Mouse (Mus musculus) heart, adult 2 months (tissue): ENCODE measurements at regions not wholly inside any gene's neighbourhood (a gene's known extent, or its start where the extent isn't known, plus 50 kb on each side); places are given as distances from the start of the nearest gene placed in this dataset.

ENCODE experiments used
- DNase-seq, 2 experiments: peaks; one replicate each; pipeline ENCODE4 v3.0.0; 2021
- H3K27ac ChIP-seq: fragments of 200-600 bp; 2 replicates; pipeline ENCODE4 v1.8.1; 2022
- H3K27me3 ChIP-seq: fragments of 200-500 bp; 2 replicates; pipeline ENCODE4 v1.6.1; 2012; ENCODE audit warnings: mild to moderate bottlenecking, low read length, inconsistent platforms, mixed read lengths; ENCODE audit not compliant: control insufficient read depth, insufficient read depth
- H3K36me3 ChIP-seq: fragments of 200-500 bp; 2 replicates; pipeline ENCODE4 v1.6.1; 2012; ENCODE audit warnings: low read length, inconsistent platforms; ENCODE audit not compliant: control insufficient read depth, insufficient read depth
- H3K4me1 ChIP-seq: fragments of 200-500 bp; 2 replicates; pipeline ENCODE4 v1.6.1; 2011; ENCODE audit warnings: low read length; ENCODE audit not compliant: control insufficient read depth, insufficient read depth
- H3K4me3 ChIP-seq: fragments of 200-600 bp; 2 replicates; pipeline ENCODE4 v1.8.1; 2022
- H3K79me2 ChIP-seq: fragments of 200-500 bp; replicated peaks from 2 replicates; pipeline ENCODE4 v1.6.1; 2012; ENCODE audit warnings: mild to moderate bottlenecking, inconsistent platforms, low read length, moderate library complexity, mixed read lengths; ENCODE audit not compliant: control insufficient read depth, insufficient read depth
- H3K9ac ChIP-seq: fragments of 200-500 bp; 2 replicates; pipeline ENCODE4 v1.6.1; 2012; ENCODE audit warnings: low read depth, mild to moderate bottlenecking, control low read depth, inconsistent platforms, low read length, mixed read lengths
- CTCF ChIP-seq: fragments of 200-600 bp; IDR thresholded peaks from 2 replicates; pipeline ENCODE4 v1.8.1; 2022; ENCODE audit warnings: antibody characterized with exemption, mild to moderate bottlenecking, moderate library complexity
- EP300 ChIP-seq: fragments of 200-500 bp; IDR thresholded peaks from 2 replicates; pipeline ENCODE4 v1.6.1; 2011; ENCODE audit warnings: low read depth, low read length, control low read depth; ENCODE audit not compliant: insufficient read depth
- POLR2A ChIP-seq: fragments of 200-500 bp; IDR thresholded peaks from 2 replicates; pipeline ENCODE4 v1.6.1; 2011; ENCODE audit warnings: mild to moderate bottlenecking, low read depth, low read length, control low read depth; ENCODE audit not compliant: insufficient read depth
- WGBS: fragments of 180-500 bp; shearing (Covaris S2); methylation state at CpG from one replicate; pipeline ENCODE4 v1.1.7; 2018; 5-methylcytosine and 5-hydroxymethylcytosine counted together
- intact Hi-C: fragments of 180-260 bp; cut with DNase I; formaldehyde crosslinking; loops from one replicate; pipeline ENCODE4 v1.15.1; 2025

DNA sequence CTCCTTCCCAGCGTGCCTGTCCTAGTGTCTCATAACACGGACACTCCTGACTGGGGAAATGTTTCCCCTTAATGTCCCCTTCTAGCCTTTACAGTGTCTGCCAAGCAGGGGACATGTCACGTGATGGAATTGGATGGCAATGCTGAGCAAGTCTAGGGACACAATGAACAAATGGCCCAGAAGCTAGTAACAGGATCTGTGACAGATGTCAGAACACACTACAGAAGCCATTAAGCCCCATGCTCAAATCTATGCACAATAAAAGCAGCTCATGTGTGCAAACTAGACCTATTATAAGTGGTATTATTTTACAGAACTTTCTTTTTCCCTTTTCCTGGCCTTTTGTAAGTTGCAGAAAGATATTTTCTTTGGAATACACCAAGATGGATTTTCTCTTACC is 267.4 kb downstream of the Fam173b start:
- Histone ChIP-seq H3K79me2 (no peaks in the 10 kb centered on the region), H3K4me1 (no peaks in the 10 kb centered on the region), H3K27me3 (no peaks in the 10 kb centered on the region), H3K27ac (no peak overlapping the region), H3K9ac (no peak overlapping the region), H3K4me3 (no peak overlapping the region), H3K36me3 (no peaks in the 10 kb centered on the region)
- DNase-seq, result no peak
- TF ChIP-seq POLR2A (no peak), CTCF (no peak), EP300 (no peak)
- 83% methylated on average over 3 of the region's 3 CpGs for WGBS
- intact Hi-C loops, result no loop called here

DNA sequence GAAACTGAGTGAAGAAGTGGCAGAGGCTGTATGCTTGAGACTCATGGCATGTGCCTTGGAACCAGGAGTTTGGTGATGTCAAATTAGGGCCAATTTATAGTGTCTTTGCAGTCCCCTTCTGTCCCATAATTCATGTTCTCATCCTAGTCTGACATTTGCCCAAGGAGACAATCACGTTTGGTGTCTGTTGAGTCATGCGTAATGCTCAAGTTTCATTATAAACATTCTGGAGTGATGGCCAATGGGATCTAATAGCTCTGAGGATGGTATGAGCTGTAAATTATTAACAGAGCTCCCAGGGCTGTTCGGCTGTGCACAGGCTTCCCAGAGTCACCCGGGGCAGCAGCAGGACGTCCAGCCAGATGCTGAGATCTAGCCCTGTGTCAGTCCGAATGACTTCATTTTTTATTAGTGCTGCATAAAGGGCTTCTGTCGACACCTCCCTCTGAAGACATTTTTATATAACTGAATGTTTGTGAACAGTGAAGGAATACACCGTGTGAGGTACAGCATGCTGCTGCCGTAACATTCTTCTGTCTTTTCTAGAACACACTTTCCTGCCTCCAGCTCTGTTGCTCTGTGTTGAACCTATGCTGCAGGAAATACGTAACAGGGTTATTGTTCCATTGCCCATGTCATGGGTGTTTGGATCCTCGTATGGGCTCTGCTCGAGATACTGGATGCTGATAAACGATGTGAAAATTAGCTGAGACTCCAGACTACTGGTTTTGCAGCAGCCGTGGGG is 268.2 kb downstream of the Fam173b start:
- no peaks in the 10 kb centered on the region for H3K27me3 ChIP-seq
- no peaks in the 10 kb centered on the region for H3K79me2 ChIP-seq
- no peak overlapping the region for H3K4me3 ChIP-seq
- 65% methylated on average over 14 of the region's 14 CpGs for WGBS
- no peak overlapping the region for H3K9ac ChIP-seq
- no peak for DNase-seq
- TF ChIP-seq POLR2A (no peak), CTCF (no peak), EP300 (no peak)
- intact Hi-C loops, result no loop called here
- H3K36me3 ChIP-seq, result no peaks in the 10 kb centered on the region
- H3K4me1 ChIP-seq, result no peaks in the 10 kb centered on the region
- no peak overlapping the region for H3K27ac ChIP-seq

DNA sequence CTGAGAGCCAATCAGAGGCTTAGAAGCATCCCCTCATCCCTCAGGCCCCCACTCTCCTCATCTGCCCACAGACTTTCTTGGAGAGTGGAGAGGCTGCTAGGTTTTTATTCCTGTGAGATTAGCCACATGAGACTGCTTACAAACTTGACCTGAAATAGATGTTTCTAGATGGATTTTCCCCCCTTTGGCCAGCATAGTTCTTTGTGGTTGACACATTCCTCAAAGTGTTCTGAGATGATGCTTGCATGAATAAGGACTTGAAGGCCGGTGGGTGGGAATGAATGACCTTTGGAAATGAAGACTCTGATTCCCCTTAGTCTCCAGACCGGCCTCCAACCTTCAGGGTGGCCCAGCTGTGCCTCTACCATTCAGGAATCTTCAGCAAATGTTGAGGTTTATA is 273.8 kb downstream of the Fam173b start:
- no peak overlapping the region for H3K9ac ChIP-seq
- no peak overlapping the region for H3K4me3 ChIP-seq
- intact Hi-C loops, result no loop called here
- H3K36me3 ChIP-seq, result no peaks in the 10 kb centered on the region
- no peak for TF ChIP-seq POLR2A
- no peak for TF ChIP-seq EP300
- TF ChIP-seq CTCF, result no peak
- 82% methylated on average over 2 of the region's 2 CpGs for WGBS
- H3K27me3 ChIP-seq, result no peaks in the 10 kb centered on the region
- H3K4me1 ChIP-seq, result no peaks in the 10 kb centered on the region
- DNase-seq, result no peak
- H3K79me2 ChIP-seq, result no peaks in the 10 kb centered on the region
- H3K27ac ChIP-seq, result no peak overlapping the region

DNA sequence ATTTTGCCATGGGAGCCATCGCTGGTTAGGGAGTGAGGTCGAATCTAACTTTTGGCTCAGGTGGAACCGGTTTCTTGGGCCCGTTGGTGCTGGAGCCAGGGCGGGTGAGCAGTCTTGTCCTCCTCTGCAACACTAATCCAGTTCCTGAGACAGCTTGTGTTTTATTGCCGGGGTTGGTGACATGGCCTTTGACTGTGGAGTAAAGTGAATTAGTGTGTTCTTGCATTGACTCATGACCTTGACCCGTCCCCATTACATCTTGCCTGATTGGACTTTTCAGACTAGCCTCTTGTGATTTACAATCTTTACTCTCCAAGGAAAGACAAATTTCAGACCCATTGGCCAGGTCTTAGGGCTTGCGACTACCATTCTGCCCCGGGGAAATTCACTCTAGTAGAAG is 278.8 kb downstream of the Fam173b start:
- Histone ChIP-seq H3K9ac (no peak overlapping the region), H3K4me1 (no peaks in the 10 kb centered on the region), H3K36me3 (no peaks in the 10 kb centered on the region), H3K27ac (no peak overlapping the region), H3K27me3 (no peaks in the 10 kb centered on the region), H3K79me2 (no peaks in the 10 kb centered on the region), H3K4me3 (no peak overlapping the region)
- DNase-seq, result no peak
- no peak for TF ChIP-seq CTCF
- TF ChIP-seq POLR2A, result no peak
- no peak for TF ChIP-seq EP300
- 90% methylated on average over 9 of the region's 9 CpGs for WGBS
- intact Hi-C loops, result no loop called here

DNA sequence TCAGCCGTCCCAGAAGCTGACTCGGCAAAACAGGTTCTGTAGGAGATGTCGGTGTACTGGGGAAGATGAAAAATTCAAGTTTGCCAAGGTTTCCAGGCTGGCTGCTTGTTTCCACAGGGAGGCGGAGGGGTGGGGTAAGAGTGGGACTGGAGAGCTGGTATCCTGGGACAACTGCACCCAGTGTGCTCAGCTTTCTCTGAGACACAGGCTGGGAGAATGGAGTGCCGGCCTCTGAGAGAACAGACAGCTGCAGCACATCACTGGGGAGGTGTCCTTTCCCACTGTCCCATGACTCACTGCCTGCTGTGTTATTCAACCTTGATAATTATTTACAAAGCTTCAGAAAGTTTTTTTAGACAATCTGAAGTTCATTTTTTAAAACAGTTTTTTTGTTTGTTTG is 280.7 kb downstream of the Fam173b start:
- Histone ChIP-seq H3K4me1 (no peaks in the 10 kb centered on the region), H3K27me3 (no peaks in the 10 kb centered on the region), H3K36me3 (no peaks in the 10 kb centered on the region), H3K27ac (no peak overlapping the region), H3K4me3 (no peak overlapping the region), H3K9ac (no peak overlapping the region), H3K79me2 (no peaks in the 10 kb centered on the region)
- TF ChIP-seq POLR2A (no peak), EP300 (no peak), CTCF (no peak)
- WGBS, result 63% methylated on average over 5 of the region's 5 CpGs
- peak; percentile 19 to 20 for DNase-seq
- intact Hi-C loops, result no loop called here

DNA sequence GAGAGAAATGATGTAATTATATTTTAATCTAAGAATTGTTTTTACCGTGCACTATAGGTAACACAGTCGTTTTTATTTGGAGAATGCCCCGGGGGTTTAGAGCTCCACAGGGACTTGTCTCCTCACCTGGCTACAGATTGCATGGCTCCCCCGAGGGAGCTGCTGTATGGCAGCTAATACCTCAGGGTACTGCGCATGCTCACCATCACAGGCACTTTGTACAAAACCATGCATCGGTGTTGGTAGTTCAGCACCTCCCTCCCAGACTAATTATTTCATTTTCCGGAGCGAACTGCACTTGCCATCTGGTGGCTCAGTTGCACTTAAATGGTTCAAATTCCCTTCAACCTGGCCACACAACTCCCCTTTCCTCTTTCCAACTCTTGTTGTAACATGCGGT is 281.9 kb downstream of the Fam173b start:
- DNase-seq, result no peak
- Histone ChIP-seq H3K27me3 (no peaks in the 10 kb centered on the region), H3K4me1 (no peaks in the 10 kb centered on the region), H3K4me3 (no peak overlapping the region), H3K79me2 (no peaks in the 10 kb centered on the region), H3K27ac (no peak overlapping the region), H3K36me3 (no peaks in the 10 kb centered on the region), H3K9ac (no peak overlapping the region)
- intact Hi-C loops, result no loop called here
- 83% methylated on average over 9 of the region's 9 CpGs for WGBS
- TF ChIP-seq CTCF (no peak), EP300 (no peak), POLR2A (no peak)
